ENCODE assay signal across 10 mouse cellular contexts in the genomic region with DNA sequence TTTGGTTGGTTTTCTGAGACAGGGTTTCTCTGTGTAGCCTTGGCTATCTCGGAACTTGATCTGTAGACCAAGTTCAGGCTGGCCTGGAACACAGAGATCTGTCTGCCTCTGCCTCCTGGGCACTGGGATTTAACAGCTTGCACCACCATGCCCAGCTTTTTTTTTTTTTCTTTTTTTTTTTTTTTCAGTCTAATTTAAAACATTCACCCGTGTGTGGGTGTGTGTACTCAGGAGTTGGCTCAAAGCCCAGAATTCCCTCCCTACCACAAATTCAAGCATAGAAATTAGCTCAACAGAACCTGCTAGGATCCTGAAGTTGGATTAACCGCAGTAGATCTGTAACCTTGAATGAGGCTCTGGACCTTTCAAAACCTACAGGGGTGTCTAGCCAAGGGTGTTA. TPM values are rescaled to one million over a fixed set of nuclear protein-coding genes. Genes with fewer than 3 reads are reported as not detected.
DNase-seq lines count a peak whose midpoint lies in the region; ATAC-seq and TF ChIP-seq lines count a peak whose summit lies in the region.
"Had no signal": no experiment of that assay in that cellular context is flagged by ENCODE, and none has a peak within 500 bp of the region (broad histone marks: within the 10 kb centered on the region; RNA-seq: fewer than 3 reads in every experiment).

No protein-coding gene starts in this region.

- peaks cover 11% of the 10 kb centered on the region for H3K4me1 ChIP-seq in midbrain, embryonic 14.5 days (ENCODE audit: control insufficient read depth, insufficient read depth, low read length)
- H3K4me1 ChIP-seq in midbrain, embryonic 13.5 days (replicated peaks), result peaks cover 19% of the 10 kb centered on the region
- peaks cover 15% of the 10 kb centered on the region for H3K4me1 ChIP-seq in hindbrain, embryonic 13.5 days (replicated peaks)

- H3K4me3 ChIP-seq in midbrain, embryonic 14.5 days (replicated peaks; ENCODE audit: low read depth, low read length), result no peak overlapping the region
- no peak overlapping the region for H3K4me3 ChIP-seq in midbrain, embryonic 13.5 days (replicated peaks)
- no peak overlapping the region for H3K4me3 ChIP-seq in layer of hippocampus, adult 2 months
- no peak overlapping the region for H3K4me3 ChIP-seq in hindbrain, embryonic 13.5 days
- H3K4me3 ChIP-seq: limb, embryonic 15.5 days; neural tube, embryonic 12.5 days had no signal

- H3K36me3 ChIP-seq in midbrain, embryonic 14.5 days (ENCODE audit: control insufficient read depth, insufficient read depth, low read length), result peaks cover 27% of the 10 kb centered on the region
- H3K36me3 ChIP-seq in midbrain, embryonic 13.5 days, result peaks cover 34% of the 10 kb centered on the region
- H3K36me3 ChIP-seq in hindbrain, embryonic 13.5 days, result peaks cover 33% of the 10 kb centered on the region

- no peak overlapping the region for H3K27ac ChIP-seq in midbrain, embryonic 14.5 days (replicated peaks; ENCODE audit: low read depth, low read length)
- H3K27ac ChIP-seq in midbrain, embryonic 13.5 days, result no peak overlapping the region
- H3K27ac ChIP-seq in layer of hippocampus, adult 2 months, result peak overlapping the region; percentile 75; the same call in 1 of the 2 replicates
- no peak overlapping the region for H3K27ac ChIP-seq in hindbrain, embryonic 13.5 days
- H3K27ac ChIP-seq: limb, embryonic 15.5 days; neural tube, embryonic 12.5 days had no signal

- no peak overlapping the region for H3K9ac ChIP-seq in midbrain, embryonic 14.5 days (replicated peaks; ENCODE audit: low read length)
- H3K9ac ChIP-seq in midbrain, embryonic 13.5 days (replicated peaks), result no peak overlapping the region
- H3K9ac ChIP-seq in hindbrain, embryonic 13.5 days, result no peak overlapping the region
- H3K9ac ChIP-seq: limb, embryonic 15.5 days; neural tube, embryonic 12.5 days had no signal

- no peaks in the 10 kb centered on the region for H3K9me3 ChIP-seq in midbrain, embryonic 14.5 days (ENCODE audit: control insufficient read depth, low read length)
- H3K9me3 ChIP-seq in midbrain, embryonic 13.5 days, result no peaks in the 10 kb centered on the region
- no peaks in the 10 kb centered on the region for H3K9me3 ChIP-seq in hindbrain, embryonic 13.5 days
- H3K9me3 ChIP-seq: limb, embryonic 15.5 days; neural tube, embryonic 12.5 days had no signal

- WGBS in midbrain, embryonic 14.5 days, result 61% methylated on average over 3 of the region's 3 CpGs
- WGBS in midbrain, embryonic 13.5 days, result 66% methylated on average over 3 of the region's 3 CpGs
- WGBS in hindbrain, embryonic 13.5 days, result 59% methylated on average over 3 of the region's 3 CpGs

- no peak overlapping the region for H3K4me2 ChIP-seq in midbrain, embryonic 14.5 days (ENCODE audit: low read length)
- H3K4me2 ChIP-seq in midbrain, embryonic 13.5 days (replicated peaks), result no peak overlapping the region
- no peak overlapping the region for H3K4me2 ChIP-seq in hindbrain, embryonic 13.5 days
- H3K4me2 ChIP-seq: limb, embryonic 15.5 days; neural tube, embryonic 12.5 days had no signal

- H3K27me3 ChIP-seq in midbrain, embryonic 14.5 days (ENCODE audit: control insufficient read depth, insufficient read depth, low read length), result no peaks in the 10 kb centered on the region
- no peaks in the 10 kb centered on the region for H3K27me3 ChIP-seq in midbrain, embryonic 13.5 days
- H3K27me3 ChIP-seq in hindbrain, embryonic 13.5 days, result no peaks in the 10 kb centered on the region
- H3K27me3 ChIP-seq: limb, embryonic 15.5 days; neural tube, embryonic 12.5 days had no signal

- no peak for TF ChIP-seq CTCF in layer of hippocampus, adult 2 months (conservative IDR thresholded peaks at IDR 0.05)

- DNase-seq in cerebellum, adult 9-10 months, result peak; percentile 60
- no peak for DNase-seq in cerebellum, postnatal 4 days (ENCODE audit: low spot score in 2 of 2)
- DNase-seq in midbrain, embryonic 14.5 days, result peak; percentile 56
- DNase-seq in layer of hippocampus, adult 2 months (ENCODE audit: low spot score in 2 of 2), result peak; percentile 75 to 87
- peak; percentile 78 for DNase-seq in telencephalon, adult 2 months (ENCODE audit: low read depth, low spot score)
- DNase-seq in gastrocnemius, postnatal 10 days, result no peak

- no peak for ATAC-seq in midbrain, embryonic 14.5 days (ENCODE audit: low FRiP score, low TSS enrichment)
- ATAC-seq in midbrain, embryonic 13.5 days, result no peak
- no peak for ATAC-seq in hindbrain, embryonic 13.5 days (ENCODE audit: low FRiP score)

RNA-seq across cellular contexts. Expression of a gene that starts 2.3 kb away (rescaled TPM):
- 62.4 and 78.1 TPM in 2 replicates for polyA plus RNA-seq in midbrain, embryonic 14.5 days (2014; fragmentation: Nextera tagmentation; extraction: Ambion mirVana)
- 69.4 and 71.6 TPM in 2 replicates for polyA plus RNA-seq in midbrain, embryonic 13.5 days (2015; fragmentation: Nextera tagmentation; extraction: Ambion mirVana)
- 10 to 100 TPM; 66.4 to 68.8 TPM for total RNA-seq in layer of hippocampus, adult 2 months (2021)
- 81.8 and 87.5 TPM in 2 replicates for polyA plus RNA-seq in hindbrain, embryonic 13.5 days (2015; fragmentation: Nextera tagmentation; extraction: Ambion mirVana)
- total RNA-seq in gastrocnemius, postnatal 10 days (2021), result 100 to 1,000 TPM; 182 to 227 TPM

RNA-seq across cellular contexts. Expression of a gene that starts 6.3 kb away (rescaled TPM):
- 1.7 and 3.3 TPM in 2 replicates for polyA plus RNA-seq in midbrain, embryonic 14.5 days (2014; fragmentation: Nextera tagmentation; extraction: Ambion mirVana)
- polyA plus RNA-seq in midbrain, embryonic 13.5 days (2015; fragmentation: Nextera tagmentation; extraction: Ambion mirVana), result 4.5 and 5.8 TPM in 2 replicates
- 1 to 10 TPM; 4.4 to 6.8 TPM for total RNA-seq in layer of hippocampus, adult 2 months (2021)
- 5.6 and 6.3 TPM in 2 replicates for polyA plus RNA-seq in hindbrain, embryonic 13.5 days (2015; fragmentation: Nextera tagmentation; extraction: Ambion mirVana)
- total RNA-seq in gastrocnemius, postnatal 10 days (2021), result 1 to 10 TPM; 3.7 to 7.4 TPM

RNA-seq across cellular contexts. Expression of a gene that starts 19.0 kb away (rescaled TPM):
- polyA plus RNA-seq in midbrain, embryonic 14.5 days (2014; fragmentation: Nextera tagmentation; extraction: Ambion mirVana), result 168 and 170 TPM in 2 replicates
- 238 and 239 TPM in 2 replicates for polyA plus RNA-seq in midbrain, embryonic 13.5 days (2015; fragmentation: Nextera tagmentation; extraction: Ambion mirVana)
- 100 to 1,000 TPM; 410 to 476 TPM for total RNA-seq in layer of hippocampus, adult 2 months (2021)
- 200 and 202 TPM in 2 replicates for polyA plus RNA-seq in hindbrain, embryonic 13.5 days (2015; fragmentation: Nextera tagmentation; extraction: Ambion mirVana)
- 100 to 1,000 TPM; 244 to 291 TPM for total RNA-seq in gastrocnemius, postnatal 10 days (2021)

RNA-seq across cellular contexts. Expression of a gene that starts 36.3 kb away (rescaled TPM):
- polyA plus RNA-seq in midbrain, embryonic 14.5 days (2014; fragmentation: Nextera tagmentation; extraction: Ambion mirVana), result 7.9 and 22.6 TPM in 2 replicates
- 8.5 and 9.8 TPM in 2 replicates for polyA plus RNA-seq in midbrain, embryonic 13.5 days (2015; fragmentation: Nextera tagmentation; extraction: Ambion mirVana)
- not detected for total RNA-seq in layer of hippocampus, adult 2 months (2021)
- polyA plus RNA-seq in hindbrain, embryonic 13.5 days (2015; fragmentation: Nextera tagmentation; extraction: Ambion mirVana), result 6.4 and 7.4 TPM in 2 replicates
- total RNA-seq in gastrocnemius, postnatal 10 days (2021), result under 1 TPM in 1 of 2 experiments, not detected in 1; 0.56 TPM

RNA-seq across cellular contexts. Expression of a gene that starts 38.6 kb away (rescaled TPM):
- 1.1 and 2.4 TPM in 2 replicates for polyA plus RNA-seq in midbrain, embryonic 14.5 days (2014; fragmentation: Nextera tagmentation; extraction: Ambion mirVana)
- 1.9 and 2.3 TPM in 2 replicates for polyA plus RNA-seq in midbrain, embryonic 13.5 days (2015; fragmentation: Nextera tagmentation; extraction: Ambion mirVana)
- total RNA-seq in layer of hippocampus, adult 2 months (2021), result 1 to 10 TPM; 2.6 to 4.5 TPM
- polyA plus RNA-seq in hindbrain, embryonic 13.5 days (2015; fragmentation: Nextera tagmentation; extraction: Ambion mirVana), result 2.7 and 2.8 TPM in 2 replicates
- total RNA-seq in gastrocnemius, postnatal 10 days (2021), result 1 to 10 TPM in 1 of 2 experiments, under 1 TPM in 1; 0.63 to 1.7 TPM

Comparison
In these comparisons a context has a peak if more than half of its experiments do, and no peak if none do; other contexts are left out.
1. DNase-seq: peak in cerebellum, adult 9-10 months (single experiment), midbrain, embryonic 14.5 days (single experiment), layer of hippocampus, adult 2 months (2 of 2) and telencephalon, adult 2 months (single experiment); none in cerebellum, postnatal 4 days (0 of 2) and gastrocnemius, postnatal 10 days (single experiment).